Mouse (Mus musculus) liver, embryonic 12.5 days (tissue): Measurements from ENCODE around the gene Trak1. TPM values are rescaled to one million over a fixed set of nuclear protein-coding genes. Genes with fewer than 3 reads are reported as not detected.

Experiments used
- ATAC-seq: fragments of 200-750 bp; cut with Nextera tagmentation; 2 replicates; pipeline ENCODE4 v1.8.0; 2017; ENCODE audit warnings: moderate number of reproducible peaks, mild to moderate bottlenecking, moderate library complexity
- H3K27ac ChIP-seq: fragments of 300-500 bp; sonication (generic); 2 replicates; pipeline ENCODE4 v1.5.1; 2016; ENCODE audit warnings: mild to moderate bottlenecking
- H3K27me3 ChIP-seq: fragments of 300-500 bp; sonication (generic); replicated peaks from 2 replicates; pipeline ENCODE4 v1.6.1; 2016; ENCODE audit warnings: mild to moderate bottlenecking, moderate library complexity
- H3K36me3 ChIP-seq: fragments of 300-500 bp; sonication (generic); 2 replicates; pipeline ENCODE4 v1.6.1; 2016; ENCODE audit warnings: mild to moderate bottlenecking, moderate library complexity
- H3K4me1 ChIP-seq: fragments of 300-500 bp; sonication (generic); 2 replicates; pipeline ENCODE4 v1.6.1; 2016
- H3K4me2 ChIP-seq: fragments of 300-500 bp; sonication (generic); 2 replicates; pipeline ENCODE4 v1.6.1; 2016; ENCODE audit warnings: mild to moderate bottlenecking, moderate library complexity
- H3K4me3 ChIP-seq: fragments of 300-500 bp; sonication (generic); 2 replicates; pipeline ENCODE4 v1.5.1; 2016; ENCODE audit warnings: mild to moderate bottlenecking, moderate library complexity
- H3K9ac ChIP-seq: fragments of 300-500 bp; sonication (generic); 2 replicates; pipeline ENCODE4 v1.6.1; 2016; ENCODE audit warnings: mild to moderate bottlenecking, moderate library complexity
- H3K9me3 ChIP-seq: fragments of 300-500 bp; sonication (generic); replicated peaks from 2 replicates; pipeline ENCODE4 v1.6.1; 2016; ENCODE audit warnings: mild to moderate bottlenecking, moderate library complexity
- WGBS: fragments of 180-500 bp; shearing (Covaris S2); methylation state at CpG from one replicate; pipeline ENCODE4 v1.1.7; 2016; ENCODE audit not compliant: insufficient replicate concordance; 5-methylcytosine and 5-hydroxymethylcytosine counted together
- polyA plus RNA-seq: library from polyadenylated mRNA; unstranded; fragments of >200 nt; fragmentation: Nextera tagmentation; extraction: Ambion mirVana; gene quantifications from 2 replicates; pipeline ENCODE4 v1.2.1, GENCODE M21; 2016

The Trak1 gene
- polyA plus RNA-seq, 1 experiment from 2014 or later = 11.0 TPM

- WGBS = 75% methylated on average over 8 of the region's 8 CpGs
- Histone ChIP-seq H3K9me3 (no peaks in the 10 kb centered on the region), H3K9ac (no peak overlapping the region), H3K27ac (no peak overlapping the region), H3K27me3 (no peaks in the 10 kb centered on the region), H3K4me3 (no peak overlapping the region), H3K4me1 (peaks cover 37% of the 10 kb centered on the region), H3K36me3 (peaks cover 5% of the 10 kb centered on the region), H3K4me2 (no peak overlapping the region)
- no peak for ATAC-seq
Observed at GRCm38 (mm10) chr9:121329181-121329580, 31.9 kb downstream of the Trak1 start.

GRCm38 (mm10) chr9:121330065-121330464 lies 32.8 kb downstream of the Trak1 start:
- Histone ChIP-seq H3K27me3 (no peaks in the 10 kb centered on the region), H3K4me3 (no peak overlapping the region), H3K9me3 (no peaks in the 10 kb centered on the region), H3K9ac (no peak overlapping the region), H3K27ac (no peak overlapping the region), H3K4me2 (no peak overlapping the region), H3K4me1 (peaks cover 44% of the 10 kb centered on the region), H3K36me3 (peaks cover 5% of the 10 kb centered on the region)
- no peak for ATAC-seq
- 67% methylated on average over 5 of the region's 5 CpGs for WGBS

- 7% methylated on average over 5 of the region's 5 CpGs for WGBS
- no peak overlapping the region for H3K9ac ChIP-seq
Observed at GRCm38 (mm10) chr9:121331438-121331837, 34.1 kb downstream of the Trak1 start.

GRCm38 (mm10) chr9:121331878-121332630 lies 34.8 kb downstream of the Trak1 start:
- no peak for ATAC-seq
- Histone ChIP-seq H3K27ac (peak overlapping the region; percentile 51), H3K9me3 (no peaks in the 10 kb centered on the region), H3K36me3 (peaks cover 5% of the 10 kb centered on the region), H3K27me3 (no peaks in the 10 kb centered on the region), H3K4me1 (peaks cover 49% of the 10 kb centered on the region), H3K4me2 (peak overlapping the region; percentile 39), H3K9ac (peak overlapping the region; percentile 7; the same call in 1 of the 2 replicates), H3K4me3 (no peak overlapping the region)
- WGBS = 7% methylated on average over 8 of the region's 8 CpGs

More at GRCm38 (mm10) chr9:121331438-121331837, 34.1 kb downstream of the Trak1 start:
- Histone ChIP-seq H3K4me1 (peaks cover 49% of the 10 kb centered on the region), H3K36me3 (peaks cover 5% of the 10 kb centered on the region), H3K9me3 (no peaks in the 10 kb centered on the region), H3K27ac (peak overlapping the region; percentile 47; the same call in 1 of the 2 replicates), H3K4me2 (peak overlapping the region; percentile 39), H3K4me3 (no peak overlapping the region), H3K27me3 (no peaks in the 10 kb centered on the region)
- peak; percentile 65 for ATAC-seq

GRCm38 (mm10) chr9:121333559-121333958 lies 36.3 kb downstream of the Trak1 start:
- H3K27me3 ChIP-seq = no peaks in the 10 kb centered on the region
- H3K36me3 ChIP-seq = peaks cover 1% of the 10 kb centered on the region
- peaks cover 56% of the 10 kb centered on the region for H3K4me1 ChIP-seq

GRCm38 (mm10) chr9:121334311-121334851 lies 37.1 kb downstream of the Trak1 start:
- Histone ChIP-seq H3K27ac (no peak overlapping the region), H3K36me3 (no peaks in the 10 kb centered on the region), H3K9ac (no peak overlapping the region), H3K27me3 (no peaks in the 10 kb centered on the region), H3K4me3 (no peak overlapping the region), H3K4me1 (peaks cover 53% of the 10 kb centered on the region), H3K4me2 (no peak overlapping the region), H3K9me3 (no peaks in the 10 kb centered on the region)
- no peak for ATAC-seq
- WGBS = 70% methylated on average over 8 of the region's 8 CpGs

More at GRCm38 (mm10) chr9:121333559-121333958, 36.3 kb downstream of the Trak1 start:
- H3K4me2 ChIP-seq = no peak overlapping the region
- H3K9me3 ChIP-seq = no peaks in the 10 kb centered on the region
- ATAC-seq = no peak
- 75% methylated on average over 5 of the region's 5 CpGs for WGBS
- no peak overlapping the region for H3K27ac ChIP-seq
- no peak overlapping the region for H3K4me3 ChIP-seq
- H3K9ac ChIP-seq = no peak overlapping the region

- ATAC-seq = no peak
- H3K36me3 ChIP-seq = no peaks in the 10 kb centered on the region
- no peak overlapping the region for H3K4me3 ChIP-seq
- H3K27me3 ChIP-seq = no peaks in the 10 kb centered on the region
- peaks cover 41% of the 10 kb centered on the region for H3K4me1 ChIP-seq
- H3K9me3 ChIP-seq = no peaks in the 10 kb centered on the region
- H3K27ac ChIP-seq = no peak overlapping the region
- 70% methylated on average over 7 of the region's 7 CpGs for WGBS
- no peak overlapping the region for H3K9ac ChIP-seq
- H3K4me2 ChIP-seq = no peak overlapping the region
Observed at GRCm38 (mm10) chr9:121335568-121335967, 38.3 kb downstream of the Trak1 start.

- ATAC-seq = no peak
- Histone ChIP-seq H3K27ac (no peak overlapping the region), H3K4me1 (peaks cover 36% of the 10 kb centered on the region)
Observed at GRCm38 (mm10) chr9:121336324-121336946, 39.1 kb downstream of the Trak1 start.

GRCm38 (mm10) chr9:121337216-121337937 lies 40.1 kb downstream of the Trak1 start:
- no peak for ATAC-seq
- Histone ChIP-seq H3K36me3 (no peaks in the 10 kb centered on the region), H3K9ac (no peak overlapping the region), H3K4me2 (no peak overlapping the region), H3K27ac (no peak overlapping the region), H3K4me1 (peaks cover 27% of the 10 kb centered on the region), H3K4me3 (no peak overlapping the region), H3K9me3 (no peaks in the 10 kb centered on the region), H3K27me3 (no peaks in the 10 kb centered on the region)
- 63% methylated on average over 9 of the region's 9 CpGs for WGBS

More at GRCm38 (mm10) chr9:121336324-121336946, 39.1 kb downstream of the Trak1 start:
- Histone ChIP-seq H3K4me3 (no peak overlapping the region), H3K9me3 (no peaks in the 10 kb centered on the region), H3K27me3 (no peaks in the 10 kb centered on the region), H3K4me2 (no peak overlapping the region), H3K9ac (no peak overlapping the region), H3K36me3 (no peaks in the 10 kb centered on the region)
- 77% methylated on average over 15 of the region's 15 CpGs for WGBS

- 72% methylated on average over 3 of the region's 3 CpGs for WGBS
- H3K9me3 ChIP-seq = no peaks in the 10 kb centered on the region
- no peaks in the 10 kb centered on the region for H3K27me3 ChIP-seq
- peaks cover 23% of the 10 kb centered on the region for H3K4me1 ChIP-seq
- H3K27ac ChIP-seq = no peak overlapping the region
- no peak overlapping the region for H3K4me2 ChIP-seq
- H3K9ac ChIP-seq = no peak overlapping the region
- H3K36me3 ChIP-seq = no peaks in the 10 kb centered on the region
- ATAC-seq = no peak
- no peak overlapping the region for H3K4me3 ChIP-seq
Observed at GRCm38 (mm10) chr9:121337938-121338289, 40.6 kb downstream of the Trak1 start.

- no peaks in the 10 kb centered on the region for H3K27me3 ChIP-seq
- no peaks in the 10 kb centered on the region for H3K9me3 ChIP-seq
- H3K4me2 ChIP-seq = no peak overlapping the region
- ATAC-seq = no peak
- peaks cover 14% of the 10 kb centered on the region for H3K4me1 ChIP-seq
- WGBS = 77% methylated on average over 7 of the region's 7 CpGs
- H3K27ac ChIP-seq = no peak overlapping the region
- no peak overlapping the region for H3K9ac ChIP-seq
- no peak overlapping the region for H3K4me3 ChIP-seq
- H3K36me3 ChIP-seq = no peaks in the 10 kb centered on the region
Observed at GRCm38 (mm10) chr9:121341832-121342231, 44.5 kb downstream of the Trak1 start.
